Mouse (Mus musculus): ENCODE measurements around the gene 1700020L24Rik. TPM values are rescaled to one million over a fixed set of nuclear protein-coding genes. Genes with fewer than 3 reads are reported as not detected.

Gene 1700020L24Rik
- total RNA-seq, 2 experiments from 2014 or later = not detected

DNA sequence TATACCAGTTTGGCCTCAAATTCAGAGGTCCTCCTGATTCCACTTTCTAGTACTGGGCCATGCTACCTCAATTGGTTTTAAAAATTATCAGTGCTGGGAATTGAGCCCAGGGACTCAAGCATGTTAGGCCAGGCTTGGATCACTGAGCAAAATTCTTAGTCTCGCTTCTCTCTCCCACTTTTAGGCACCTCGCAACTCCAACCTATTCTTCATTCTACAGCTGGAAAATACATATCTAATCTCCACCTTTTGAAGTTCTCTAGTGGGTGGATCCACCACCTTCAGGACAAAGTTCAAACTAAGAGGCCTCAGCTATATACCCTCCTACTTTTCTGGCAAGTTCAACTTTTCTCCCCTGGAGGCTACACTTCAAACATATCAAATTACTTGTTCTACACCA lies 34.3 kb downstream of the 1700020L24Rik start:
- no peak for DNase-seq (ENCODE audit: low spot score)

DNA sequence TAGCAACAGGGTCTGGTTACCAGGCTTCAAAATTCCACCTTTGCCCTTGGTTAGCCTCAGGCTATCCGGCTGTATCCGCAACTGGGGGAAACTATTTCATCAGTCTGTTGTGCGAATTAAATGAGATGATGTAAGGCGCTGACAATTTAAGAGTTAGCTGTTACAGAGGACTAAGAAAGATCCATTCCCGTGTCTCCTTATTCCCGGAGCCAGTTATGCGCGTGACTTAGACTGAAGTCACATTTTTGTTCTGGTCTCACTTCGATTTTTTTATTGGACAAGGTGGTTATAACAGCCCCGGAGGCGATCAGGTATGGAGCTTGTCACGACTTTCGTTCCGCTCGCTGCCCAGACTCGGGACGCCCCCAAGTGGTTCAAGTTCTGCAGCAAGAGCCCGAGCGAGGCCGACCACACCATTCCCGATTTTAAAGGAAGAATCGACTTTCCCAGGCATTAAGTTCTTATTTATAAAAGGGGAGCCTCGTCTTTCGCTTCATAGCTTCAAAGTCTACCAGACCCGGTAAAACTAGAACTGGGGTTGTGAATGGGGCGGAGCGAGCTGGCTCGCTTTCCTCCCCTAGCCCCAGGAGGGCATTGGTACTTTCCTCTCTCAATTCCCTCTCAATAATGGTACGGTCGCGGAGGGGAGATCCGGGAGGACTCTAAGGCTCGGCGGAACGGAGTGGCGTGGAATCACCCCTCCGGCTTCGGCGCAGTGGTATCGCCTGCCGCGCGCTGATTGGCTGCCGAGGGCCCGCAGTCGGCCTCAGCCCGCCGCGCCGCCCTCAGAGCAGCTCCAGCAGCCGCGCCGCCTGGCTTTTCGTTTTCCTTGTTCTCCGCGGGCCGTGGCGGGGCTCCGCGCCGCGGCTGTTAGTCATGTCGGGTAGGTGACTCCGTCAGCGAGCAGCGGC lies 35.1 kb downstream of the 1700020L24Rik start, which contains the start of gene Taf15:
Gene Taf15, plus strand, starts transcription at position 763 of the 911 bp plus-strand sequence.
- DNase-seq (ENCODE audit: low spot score) = peak; percentile 98

DNA sequence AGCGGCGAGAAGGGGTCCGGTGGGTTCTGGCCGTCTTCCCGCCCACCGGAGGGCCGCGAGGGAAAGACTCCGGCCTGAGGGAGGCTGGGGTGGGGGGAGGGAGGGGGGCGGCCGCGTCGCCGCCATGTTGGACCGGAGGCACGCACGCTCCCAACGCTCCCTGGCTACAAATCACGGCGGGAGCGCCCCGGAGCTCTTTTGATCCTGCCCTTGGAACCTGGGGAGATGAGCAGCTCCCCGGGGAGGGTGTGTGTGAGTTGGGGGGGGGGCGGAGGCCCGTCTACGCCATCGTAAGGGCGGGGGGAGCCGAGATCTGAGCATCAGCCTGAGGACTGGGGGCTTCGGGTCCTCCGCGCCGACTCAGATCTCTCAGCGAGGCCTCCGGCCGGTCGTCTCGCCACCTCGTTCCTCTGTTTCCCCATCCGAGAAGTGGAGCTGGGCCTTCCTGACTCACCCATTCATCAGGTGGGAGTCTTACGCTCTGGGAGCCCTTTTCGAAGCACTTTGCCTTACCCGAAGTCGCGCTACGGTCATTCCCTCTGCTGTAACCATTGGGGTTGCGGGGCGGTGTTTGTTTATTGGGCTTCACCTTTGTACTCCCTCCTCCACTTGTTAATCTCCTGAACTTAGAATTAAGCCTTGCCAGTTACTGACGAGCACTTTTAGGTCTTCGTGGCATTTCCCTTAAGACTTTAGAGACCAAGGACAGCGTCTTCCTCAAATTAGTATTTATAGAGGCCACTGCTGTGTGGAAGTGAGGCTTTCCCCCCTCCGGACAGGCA lies 35.9 kb downstream of the 1700020L24Rik start:
- no peak for DNase-seq (ENCODE audit: low spot score)

Other genes starting within 250 kb of the 1700020L24Rik start
- gene Slfn3, start 246.3 kb upstream of the 1700020L24Rik start, total RNA-seq (2021) = 1 to 10 TPM in 1 of 2 experiments, under 1 TPM in 1; 0.41 to 1.3 TPM
- gene Slfn14, start 151.0 kb upstream of the 1700020L24Rik start, total RNA-seq (2021) = not detected
- gene Ap2b1, start 138.7 kb upstream of the 1700020L24Rik start, total RNA-seq (2021) = 10 to 100 TPM; 34.6 to 35.0 TPM
- gene Pex12, start 135.1 kb upstream of the 1700020L24Rik start, total RNA-seq (2021) = 10 to 100 TPM; 14.0 to 15.5 TPM
- gene Rasl10b, start 28.5 kb upstream of the 1700020L24Rik start, total RNA-seq (2021) = under 1 TPM; 0.48 to 0.90 TPM
- not detected for gene Gas2l2, start 8.2 kb upstream of the 1700020L24Rik start, total RNA-seq (2021)
- gene Mmp28, start 25.4 kb downstream of the 1700020L24Rik start, total RNA-seq (2021) = 1 to 10 TPM; 1.4 TPM
- 10 to 100 TPM; 18.6 to 21.3 TPM for gene Taf15, start 35.4 kb downstream of the 1700020L24Rik start, total RNA-seq (2021)
- not detected for gene Heatr9, start 84.5 kb downstream of the 1700020L24Rik start, total RNA-seq (2021)
- gene Ccl5, start 92.8 kb downstream of the 1700020L24Rik start, total RNA-seq (2021) = not detected
- gene Ccl9, start 141.0 kb downstream of the 1700020L24Rik start, total RNA-seq (2021) = 1 to 10 TPM; 2.4 to 3.0 TPM
- 1 to 10 TPM; 3.8 to 6.5 TPM for gene Ccl6, start 155.4 kb downstream of the 1700020L24Rik start, total RNA-seq (2021)
- not detected for gene Rpl9-ps1, start 207.9 kb downstream of the 1700020L24Rik start, total RNA-seq (2021)
- not detected for gene Ccl3, start 211.7 kb downstream of the 1700020L24Rik start, total RNA-seq (2021)
- not detected for gene Ccl4, start 224.9 kb downstream of the 1700020L24Rik start, total RNA-seq (2021)